ENCODE assay signal across 8 mouse cellular contexts in genomic region chr2:158179370-158180111, GRCm38 (mm10). TPM values are rescaled to one million over a fixed set of nuclear protein-coding genes. Genes with fewer than 3 reads are reported as not detected.
DNase-seq lines count a peak whose midpoint lies in the region; ATAC-seq and TF ChIP-seq lines count a peak whose summit lies in the region.

No protein-coding gene starts in this region.

- ATAC-seq in forebrain, postnatal 0 days = 0 out of 2 replicates have a peak, but pooled peaks have one; percentile 9
- peak; percentile 20 for ATAC-seq in hindbrain, embryonic 11.5 days (ENCODE audit: low FRiP score)
- ATAC-seq in liver, embryonic 15.5 days (ENCODE audit: insufficient read depth) = no peak
- ATAC-seq in stomach, embryonic 16.5 days (ENCODE audit: insufficient read depth, low FRiP score) = peak; percentile 51

- no peak overlapping the region for H3K4me3 ChIP-seq in testis, adult 2 months (ENCODE audit: control insufficient read depth, low read depth, low read length)
- no peak overlapping the region for H3K4me3 ChIP-seq in forebrain, postnatal 0 days (ENCODE audit: low read depth, low read length)
- H3K4me3 ChIP-seq in hindbrain, embryonic 11.5 days (ENCODE audit: low read depth, low read length) = peak overlapping the region; percentile 24
- H3K4me3 ChIP-seq in liver, embryonic 15.5 days (replicated peaks) = peak overlapping the region; percentile 32; the same call in 1 of the 2 replicates
- peak overlapping the region; percentile 38 for H3K4me3 ChIP-seq in stomach, embryonic 16.5 days (replicated peaks; ENCODE audit: low read length)

- H3K27me3 ChIP-seq in testis, adult 2 months (ENCODE audit: control insufficient read depth, insufficient read depth, low read length) = no peaks in the 10 kb centered on the region
- H3K27me3 ChIP-seq in forebrain, postnatal 0 days (ENCODE audit: insufficient read depth, low read length) = no peaks in the 10 kb centered on the region
- no peaks in the 10 kb centered on the region for H3K27me3 ChIP-seq in hindbrain, embryonic 11.5 days (ENCODE audit: control insufficient read depth, insufficient read depth, low read length)
- peaks cover 35% of the 10 kb centered on the region for H3K27me3 ChIP-seq in liver, embryonic 15.5 days
- H3K27me3 ChIP-seq in stomach, embryonic 16.5 days (ENCODE audit: control insufficient read depth, insufficient read depth, low read length) = no peaks in the 10 kb centered on the region

- no peak for DNase-seq in testis, postnatal 14 days (ENCODE audit: low spot score)
- DNase-seq in forebrain, postnatal 0 days = peak; percentile 62
- DNase-seq in hindbrain, embryonic 11.5 days (ENCODE audit: low spot score) = no peak
- DNase-seq in retina, postnatal 1 day = no peak
- DNase-seq in frontal cortex, postnatal 10 days (ENCODE audit: low spot score in 2 of 2) = no peak

- H3K36me3 ChIP-seq in testis, adult 2 months (ENCODE audit: control insufficient read depth, insufficient read depth, low read length) = no peaks in the 10 kb centered on the region
- no peaks in the 10 kb centered on the region for H3K36me3 ChIP-seq in forebrain, postnatal 0 days (ENCODE audit: insufficient read depth)
- H3K36me3 ChIP-seq in hindbrain, embryonic 11.5 days (ENCODE audit: control insufficient read depth, insufficient read depth, low read length) = no peaks in the 10 kb centered on the region
- H3K36me3 ChIP-seq in liver, embryonic 15.5 days (replicated peaks) = no peaks in the 10 kb centered on the region
- H3K36me3 ChIP-seq in stomach, embryonic 16.5 days (ENCODE audit: control insufficient read depth, insufficient read depth, low read length) = no peaks in the 10 kb centered on the region

- peak overlapping the region; percentile 28; the same call in 1 of the 2 replicates for H3K27ac ChIP-seq in testis, adult 2 months (ENCODE audit: control insufficient read depth, insufficient read depth, low read depth, low read length)
- H3K27ac ChIP-seq in forebrain, postnatal 0 days (ENCODE audit: low read depth, low read length) = no peak overlapping the region
- H3K27ac ChIP-seq in hindbrain, embryonic 11.5 days (ENCODE audit: low read depth, low read length) = no peak overlapping the region
- no peak overlapping the region for H3K27ac ChIP-seq in liver, embryonic 15.5 days (replicated peaks)
- H3K27ac ChIP-seq in stomach, embryonic 16.5 days (ENCODE audit: low read length) = peak overlapping the region; percentile 74

- 11% methylated on average over 18 of the region's 18 CpGs for WGBS in forebrain, postnatal 0 days
- 26% methylated on average over 18 of the region's 18 CpGs for WGBS in hindbrain, embryonic 11.5 days
- WGBS in liver, embryonic 15.5 days (ENCODE audit: insufficient replicate concordance) = 28% methylated on average over 18 of the region's 18 CpGs
- 19% methylated on average over 18 of the region's 18 CpGs for WGBS in stomach, embryonic 16.5 days

- H3K4me2 ChIP-seq in forebrain, postnatal 0 days (ENCODE audit: low read depth) = peak overlapping the region; percentile 32
- peak overlapping the region; percentile 37 for H3K4me2 ChIP-seq in hindbrain, embryonic 11.5 days (replicated peaks; ENCODE audit: low read depth, low read length)
- H3K4me2 ChIP-seq in liver, embryonic 15.5 days = peak overlapping the region; percentile 64
- H3K4me2 ChIP-seq in stomach, embryonic 16.5 days (ENCODE audit: low read depth, low read length) = peak overlapping the region; percentile 55

- peaks cover 9% of the 10 kb centered on the region for H3K4me1 ChIP-seq in testis, adult 2 months (ENCODE audit: control insufficient read depth, insufficient read depth, low read length)
- H3K4me1 ChIP-seq in forebrain, postnatal 0 days (ENCODE audit: insufficient read depth) = peaks cover 6% of the 10 kb centered on the region
- 0 out of 2 replicates have a peak, but pooled peaks cover 6% of the 10 kb centered on the region for H3K4me1 ChIP-seq in hindbrain, embryonic 11.5 days (replicated peaks; ENCODE audit: control insufficient read depth, insufficient read depth, low read length)
- peaks cover 40% of the 10 kb centered on the region for H3K4me1 ChIP-seq in liver, embryonic 15.5 days (replicated peaks)
- H3K4me1 ChIP-seq in stomach, embryonic 16.5 days (ENCODE audit: control insufficient read depth, insufficient read depth, low read length) = peaks cover 16% of the 10 kb centered on the region

- TF ChIP-seq CTCF in testis, adult 2 months (IDR thresholded peaks at IDR 0.05; ENCODE audit: control insufficient read depth, insufficient read depth, insufficient replicate concordance, low read depth, low read length) = no peak
- no peak for TF ChIP-seq CTCF in forebrain, postnatal 0 days (IDR thresholded peaks at IDR 0.05; ENCODE audit: low read depth)

- no peaks in the 10 kb centered on the region for H3K9me3 ChIP-seq in forebrain, postnatal 0 days (ENCODE audit: low read length)
- H3K9me3 ChIP-seq in hindbrain, embryonic 11.5 days (ENCODE audit: control insufficient read depth, low read length) = no peaks in the 10 kb centered on the region
- H3K9me3 ChIP-seq in liver, embryonic 15.5 days (replicated peaks) = no peaks in the 10 kb centered on the region
- 0 out of 2 replicates have a peak, but pooled peaks cover 3% of the 10 kb centered on the region for H3K9me3 ChIP-seq in stomach, embryonic 16.5 days (replicated peaks; ENCODE audit: control insufficient read depth, low read length)

- H3K9ac ChIP-seq in forebrain, postnatal 0 days = no peak overlapping the region
- H3K9ac ChIP-seq in hindbrain, embryonic 11.5 days (ENCODE audit: low read depth, low read length) = no peak overlapping the region
- H3K9ac ChIP-seq in liver, embryonic 15.5 days = no peak overlapping the region
- H3K9ac ChIP-seq in stomach, embryonic 16.5 days (ENCODE audit: low read length) = peak overlapping the region; percentile 59

- no peak for TF ChIP-seq POLR2A in testis, adult 2 months (IDR thresholded peaks at IDR 0.05; ENCODE audit: control insufficient read depth, low read depth, low read length)

RNA-seq across cellular contexts. Expression of gene Tgm2, which starts 33.3 kb away (rescaled TPM):
- polyA plus RNA-seq in testis, adult 2 months (2012; rRNA removed) = 9.5 and 10.0 TPM in 2 replicates
- 9.1 and 13.0 TPM in 2 replicates for total RNA-seq in forebrain, postnatal 0 days (2014; rRNA removed)
- polyA plus RNA-seq in forebrain, postnatal 0 days (2015; fragmentation: Nextera tagmentation; extraction: Ambion mirVana) = 6.1 TPM in 2 replicates
- 4.2 and 4.3 TPM in 2 replicates for polyA plus RNA-seq in hindbrain, embryonic 11.5 days (2014; fragmentation: Nextera tagmentation; extraction: Ambion mirVana)
- 67.7 and 77.8 TPM in 2 replicates for polyA plus RNA-seq in liver, embryonic 15.5 days (2015; fragmentation: Nextera tagmentation; extraction: Ambion mirVana)
- 123 and 133 TPM in 2 replicates for polyA plus RNA-seq in stomach, embryonic 16.5 days (2015; fragmentation: Nextera tagmentation; extraction: Ambion mirVana)

RNA-seq across cellular contexts. Expression of gene D630003M21Rik, which starts 49.5 kb away (rescaled TPM):
- 2.8 and 3.7 TPM in 2 replicates for polyA plus RNA-seq in testis, adult 2 months (2012; rRNA removed)
- 5.4 and 6.6 TPM in 2 replicates for total RNA-seq in forebrain, postnatal 0 days (2014; rRNA removed)
- 1.6 and 1.9 TPM in 2 replicates for polyA plus RNA-seq in forebrain, postnatal 0 days (2015; fragmentation: Nextera tagmentation; extraction: Ambion mirVana)
- polyA plus RNA-seq in hindbrain, embryonic 11.5 days (2014; fragmentation: Nextera tagmentation; extraction: Ambion mirVana) = 1.9 and 2.3 TPM in 2 replicates
- 0.61 and 0.78 TPM in 2 replicates for polyA plus RNA-seq in liver, embryonic 15.5 days (2015; fragmentation: Nextera tagmentation; extraction: Ambion mirVana)
- 4.7 and 5.4 TPM in 2 replicates for polyA plus RNA-seq in stomach, embryonic 16.5 days (2015; fragmentation: Nextera tagmentation; extraction: Ambion mirVana)

Comparison
In these comparisons a context has a peak if more than half of its experiments do, and no peak if none do; other contexts are left out.
1. H3K27ac ChIP-seq: peak in testis, adult 2 months (single experiment) and stomach, embryonic 16.5 days (single experiment); none in forebrain, postnatal 0 days (single experiment), hindbrain, embryonic 11.5 days (single experiment) and liver, embryonic 15.5 days (single experiment).
2. H3K4me3 ChIP-seq: peak in hindbrain, embryonic 11.5 days (single experiment), liver, embryonic 15.5 days (single experiment) and stomach, embryonic 16.5 days (single experiment); none in testis, adult 2 months (single experiment) and forebrain, postnatal 0 days (single experiment).
3. Peak in every context shown above with its lines, with median percentiles within 50 percentile points of each other: H3K4me2 ChIP-seq.